Mouse (Mus musculus) kidney, embryonic 16.5 days (tissue): ENCODE data around the gene Ppp1r1c. TPM values are rescaled to one million over a fixed set of nuclear protein-coding genes. Genes with fewer than 3 reads are reported as not detected.

Experiments
- ATAC-seq: fragments of 200-750 bp; cut with Nextera tagmentation; 2 replicates; pipeline ENCODE4 v1.8.0; 2017; ENCODE audit warnings: moderate TSS enrichment; ENCODE audit not compliant: low FRiP score, low TSS enrichment
- H3K27ac ChIP-seq: fragments of 300-500 bp; sonication (generic); 2 replicates; pipeline ENCODE4 v1.5.1; 2014; ENCODE audit warnings: low read length
- H3K27me3 ChIP-seq: fragments of 300-500 bp; sonication (generic); 2 replicates; pipeline ENCODE4 v1.6.1; 2014; ENCODE audit warnings: low read length, control low read depth, mixed read lengths; ENCODE audit not compliant: insufficient read depth
- H3K36me3 ChIP-seq: fragments of 300-500 bp; sonication (generic); 2 replicates; pipeline ENCODE4 v1.6.1; 2014; ENCODE audit warnings: low read length, control low read depth, mixed read lengths; ENCODE audit not compliant: insufficient read depth
- H3K4me1 ChIP-seq: fragments of 300-500 bp; sonication (generic); 2 replicates; pipeline ENCODE4 v1.6.1; 2014; ENCODE audit warnings: low read length, control low read depth, mixed read lengths; ENCODE audit not compliant: insufficient read depth
- H3K4me2 ChIP-seq: fragments of 300-500 bp; sonication (generic); replicated peaks from 2 replicates; pipeline ENCODE4 v1.6.1; 2014; ENCODE audit warnings: low read depth, low read length
- H3K4me3 ChIP-seq: fragments of 300-500 bp; sonication (generic); 2 replicates; pipeline ENCODE4 v1.5.1; 2014; ENCODE audit warnings: mild to moderate bottlenecking, low read length
- H3K9ac ChIP-seq: fragments of 300-500 bp; sonication (generic); replicated peaks from 2 replicates; pipeline ENCODE4 v1.6.1; 2014; ENCODE audit warnings: low read length
- H3K9me3 ChIP-seq: fragments of 300-500 bp; sonication (generic); 2 replicates; pipeline ENCODE4 v1.6.1; 2016; ENCODE audit warnings: low read length, control low read depth
- WGBS: fragments of 180-500 bp; shearing (Covaris S2); extraction: QIAGEN DNeasy Blood & Tissue Kit; methylation state at CpG from one replicate; pipeline ENCODE4 v1.1.7; 2014; 5-methylcytosine and 5-hydroxymethylcytosine counted together
- polyA plus RNA-seq: library from polyadenylated mRNA; unstranded; fragments of >200 nt; fragmentation: Nextera tagmentation; extraction: Ambion mirVana; gene quantifications from 2 replicates; pipeline ENCODE4 v1.2.1, GENCODE M21; 2015

The Ppp1r1c gene
- polyA plus RNA-seq, 1 experiment from 2014 or later = not detected

GRCm38 (mm10) chr2:79770307-79770706 is 62.7 kb downstream of the Ppp1r1c start:
- Histone ChIP-seq H3K27ac (peak overlapping the region; percentile 66; the same call in 1 of the 2 replicates), H3K4me2 (no peak overlapping the region), H3K4me1 (no peaks in the 10 kb centered on the region), H3K9me3 (no peaks in the 10 kb centered on the region), H3K27me3 (no peaks in the 10 kb centered on the region), H3K36me3 (no peaks in the 10 kb centered on the region), H3K4me3 (no peak overlapping the region), H3K9ac (no peak overlapping the region)
- ATAC-seq = no peak
- WGBS = 60% methylated on average over 3 of the region's 3 CpGs

GRCm38 (mm10) chr2:79774372-79774771 is 66.8 kb downstream of the Ppp1r1c start:
- 0% methylated on average over 5 of the region's 5 CpGs for WGBS
- Histone ChIP-seq H3K4me3 (no peak overlapping the region), H3K9me3 (no peaks in the 10 kb centered on the region), H3K36me3 (no peaks in the 10 kb centered on the region), H3K4me1 (no peaks in the 10 kb centered on the region), H3K27me3 (no peaks in the 10 kb centered on the region), H3K27ac (no peak overlapping the region), H3K4me2 (no peak overlapping the region), H3K9ac (no peak overlapping the region)
- peak; percentile 84 for ATAC-seq

DNA sequence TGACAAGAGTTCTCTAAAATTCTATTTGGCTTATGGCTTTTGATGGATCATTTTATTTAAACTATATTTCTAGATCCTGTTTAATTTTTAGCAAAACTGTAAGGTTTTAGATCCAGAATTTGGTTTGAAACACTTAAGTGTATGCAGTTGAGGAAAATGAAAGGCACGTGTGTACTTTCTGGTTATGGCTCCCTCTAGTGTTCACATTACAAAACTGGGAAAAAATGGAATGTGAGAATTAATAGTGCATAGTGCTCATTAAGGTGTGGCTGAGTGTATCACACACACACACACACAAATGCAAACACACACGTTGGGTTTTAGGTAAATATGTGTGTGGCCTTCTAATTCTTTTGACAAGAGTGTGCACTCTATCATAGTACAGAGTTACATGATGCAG is 70.2 kb downstream of the Ppp1r1c start:
- no peak overlapping the region for H3K4me3 ChIP-seq
- no peaks in the 10 kb centered on the region for H3K36me3 ChIP-seq
- H3K4me2 ChIP-seq = no peak overlapping the region
- no peak for ATAC-seq
- no peaks in the 10 kb centered on the region for H3K9me3 ChIP-seq
- H3K4me1 ChIP-seq = no peaks in the 10 kb centered on the region
- no peak overlapping the region for H3K27ac ChIP-seq
- H3K27me3 ChIP-seq = no peaks in the 10 kb centered on the region
- WGBS = 72% methylated on average over 2 of the region's 2 CpGs
- H3K9ac ChIP-seq = no peak overlapping the region

DNA sequence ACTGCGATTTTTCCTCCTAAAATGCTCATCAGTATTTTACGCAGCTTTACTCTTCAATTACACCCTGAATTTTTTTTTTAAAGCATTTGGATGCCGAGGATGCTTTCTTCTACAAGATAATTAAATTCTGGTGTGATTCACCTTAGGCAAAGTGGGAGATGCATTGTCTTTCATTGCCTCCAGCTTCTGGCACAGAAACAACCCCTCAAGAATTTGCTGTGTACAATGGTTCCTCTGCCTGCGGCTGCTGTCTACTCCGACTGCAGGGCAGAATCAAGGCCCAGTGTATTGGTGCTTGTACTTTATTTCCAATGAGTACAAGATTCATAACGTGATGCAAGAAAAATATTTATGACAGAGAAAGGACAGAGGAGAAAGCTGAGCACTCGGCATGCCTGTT is 73.2 kb downstream of the Ppp1r1c start:
- no peak overlapping the region for H3K27ac ChIP-seq
- no peak overlapping the region for H3K4me3 ChIP-seq
- no peaks in the 10 kb centered on the region for H3K4me1 ChIP-seq
- no peak for ATAC-seq
- H3K36me3 ChIP-seq = no peaks in the 10 kb centered on the region
- H3K27me3 ChIP-seq = no peaks in the 10 kb centered on the region
- 68% methylated on average over 7 of the region's 7 CpGs for WGBS
- H3K9ac ChIP-seq = no peak overlapping the region
- no peaks in the 10 kb centered on the region for H3K9me3 ChIP-seq
- no peak overlapping the region for H3K4me2 ChIP-seq

- Histone ChIP-seq H3K36me3 (no peaks in the 10 kb centered on the region), H3K9ac (no peak overlapping the region), H3K9me3 (no peaks in the 10 kb centered on the region), H3K27ac (peak overlapping the region; percentile 77), H3K27me3 (no peaks in the 10 kb centered on the region), H3K4me2 (0 out of 2 replicates have a peak overlapping the region, but pooled peaks have one; percentile 20), H3K4me3 (no peak overlapping the region), H3K4me1 (0 out of 2 replicates have a peak, but pooled peaks cover 5% of the 10 kb centered on the region)
- WGBS = 45% methylated on average over 8 of the region's 8 CpGs
- ATAC-seq = 0 out of 2 replicates have a peak, but pooled peaks have one; percentile 61
Measured at GRCm38 (mm10) chr2:79785541-79786134, 78.1 kb downstream of the Ppp1r1c start.

DNA sequence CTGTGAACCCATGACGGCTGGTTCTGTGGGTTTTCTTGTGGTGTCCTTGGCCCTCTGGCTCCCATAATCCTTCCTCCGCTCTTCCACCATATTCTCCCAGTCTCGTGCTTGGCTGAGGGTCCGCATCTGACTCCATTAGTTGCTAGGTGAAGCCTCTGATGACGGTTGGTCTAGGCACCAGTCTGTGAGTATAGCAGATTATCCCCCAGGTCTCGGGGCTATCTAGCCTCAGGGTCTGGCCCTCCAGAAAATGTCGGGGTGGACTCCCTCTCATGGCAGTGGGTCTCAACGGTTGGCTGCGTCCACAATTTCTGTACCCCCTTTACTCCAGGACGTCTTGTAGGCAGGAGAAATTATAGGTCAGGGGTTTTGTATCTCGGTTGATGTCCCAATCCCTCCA is 78.9 kb downstream of the Ppp1r1c start:
- H3K36me3 ChIP-seq = no peaks in the 10 kb centered on the region
- H3K27ac ChIP-seq = peak overlapping the region; percentile 77
- H3K4me3 ChIP-seq = no peak overlapping the region
- 0 out of 2 replicates have a peak, but pooled peaks cover 5% of the 10 kb centered on the region for H3K4me1 ChIP-seq
- H3K27me3 ChIP-seq = no peaks in the 10 kb centered on the region
- no peaks in the 10 kb centered on the region for H3K9me3 ChIP-seq
- no peak overlapping the region for H3K9ac ChIP-seq
- no peak for ATAC-seq
- WGBS = 89% methylated on average over 11 of the region's 11 CpGs
- H3K4me2 ChIP-seq = no peak overlapping the region

DNA sequence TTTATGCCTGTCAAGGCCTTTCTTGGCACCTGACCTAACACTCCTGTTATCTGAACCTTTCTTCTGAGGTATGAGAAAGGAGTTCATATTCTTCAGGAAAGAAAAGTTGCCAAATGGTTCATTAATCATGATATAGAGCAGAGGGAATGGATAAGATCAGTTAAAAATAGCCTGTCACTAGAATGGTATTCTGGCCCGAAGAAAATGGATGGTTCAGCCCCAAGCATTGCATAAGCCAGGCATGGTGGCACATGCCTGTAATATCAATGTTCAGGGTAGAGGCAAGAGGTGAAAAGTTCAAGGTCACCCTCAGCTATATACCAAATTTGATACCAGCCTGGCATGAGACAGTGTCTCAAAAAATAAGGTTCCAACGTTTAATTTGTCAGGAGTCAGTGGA is 85.6 kb downstream of the Ppp1r1c start:
- Histone ChIP-seq H3K27me3 (no peaks in the 10 kb centered on the region), H3K36me3 (no peaks in the 10 kb centered on the region), H3K9ac (no peak overlapping the region), H3K9me3 (no peaks in the 10 kb centered on the region), H3K27ac (no peak overlapping the region), H3K4me1 (no peaks in the 10 kb centered on the region), H3K4me2 (no peak overlapping the region), H3K4me3 (no peak overlapping the region)
- ATAC-seq = peak; percentile 46; the same call in 1 of the 2 replicates
- 28% methylated on average over 2 of the region's 2 CpGs for WGBS

GRCm38 (mm10) chr2:79797444-79797843 is 89.9 kb downstream of the Ppp1r1c start:
- 76% methylated on average over 2 of the region's 2 CpGs for WGBS
- Histone ChIP-seq H3K9ac (no peak overlapping the region), H3K4me1 (no peaks in the 10 kb centered on the region), H3K27me3 (no peaks in the 10 kb centered on the region), H3K9me3 (no peaks in the 10 kb centered on the region), H3K27ac (no peak overlapping the region), H3K36me3 (no peaks in the 10 kb centered on the region), H3K4me2 (no peak overlapping the region), H3K4me3 (no peak overlapping the region)
- ATAC-seq = no peak

DNA sequence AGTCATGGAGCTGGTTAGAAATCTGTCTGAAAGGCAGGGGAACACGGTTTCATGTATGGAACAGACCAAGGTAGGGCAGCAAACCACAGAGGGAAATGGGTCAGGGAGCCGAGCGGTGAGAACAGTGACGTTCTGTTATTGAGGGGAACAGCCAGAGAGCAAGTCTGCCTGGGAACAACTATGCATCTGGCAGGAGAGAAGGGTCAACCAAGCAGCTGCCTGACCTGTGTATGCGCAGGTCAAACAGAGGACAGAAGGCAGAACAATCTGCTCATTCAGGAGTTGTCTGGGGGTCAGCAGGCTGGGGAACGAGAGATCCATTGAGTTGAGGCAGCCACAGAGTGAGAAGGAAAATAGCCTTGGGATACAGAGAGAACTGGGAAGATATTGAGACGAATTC is 91.0 kb downstream of the Ppp1r1c start:
- Histone ChIP-seq H3K4me3 (no peak overlapping the region), H3K9ac (no peak overlapping the region), H3K36me3 (no peaks in the 10 kb centered on the region), H3K9me3 (no peaks in the 10 kb centered on the region), H3K27ac (no peak overlapping the region), H3K4me1 (no peaks in the 10 kb centered on the region), H3K4me2 (no peak overlapping the region), H3K27me3 (no peaks in the 10 kb centered on the region)
- 47% methylated on average over 7 of the region's 7 CpGs for WGBS
- ATAC-seq = no peak

- Histone ChIP-seq H3K9me3 (no peaks in the 10 kb centered on the region), H3K4me3 (no peak overlapping the region), H3K9ac (no peak overlapping the region), H3K36me3 (no peaks in the 10 kb centered on the region), H3K4me1 (peaks cover 11% of the 10 kb centered on the region), H3K27ac (peak overlapping the region; percentile 73; the same call in 1 of the 2 replicates), H3K4me2 (no peak overlapping the region), H3K27me3 (no peaks in the 10 kb centered on the region)
- peak; percentile 89 for ATAC-seq
- WGBS = 26% methylated on average over 3 of the region's 3 CpGs
Measured at GRCm38 (mm10) chr2:79815708-79816484, 108.3 kb downstream of the Ppp1r1c start.
